Mouse (Mus musculus) thymus, adult 2 months (tissue): Measurements from ENCODE around the gene Clpx.

ENCODE experiments used
- CTCF ChIP-seq: fragments of 200-500 bp; IDR thresholded peaks from 2 replicates; pipeline ENCODE4 v1.5.1; 2012; ENCODE audit warnings: mild to moderate bottlenecking, control low read depth, low read length, moderate library complexity, borderline replicate concordance; ENCODE audit not compliant: control insufficient read depth, poor library complexity, insufficient read depth; ENCODE audit errors: extremely low read depth
- POLR2A ChIP-seq: fragments of 200-500 bp; IDR thresholded peaks from 2 replicates; pipeline ENCODE4 v1.6.1; 2012; ENCODE audit warnings: mild to moderate bottlenecking, low read length, control low read depth, moderate library complexity; ENCODE audit not compliant: control insufficient read depth, poor library complexity, insufficient read depth; ENCODE audit errors: extremely low read depth

DNA sequence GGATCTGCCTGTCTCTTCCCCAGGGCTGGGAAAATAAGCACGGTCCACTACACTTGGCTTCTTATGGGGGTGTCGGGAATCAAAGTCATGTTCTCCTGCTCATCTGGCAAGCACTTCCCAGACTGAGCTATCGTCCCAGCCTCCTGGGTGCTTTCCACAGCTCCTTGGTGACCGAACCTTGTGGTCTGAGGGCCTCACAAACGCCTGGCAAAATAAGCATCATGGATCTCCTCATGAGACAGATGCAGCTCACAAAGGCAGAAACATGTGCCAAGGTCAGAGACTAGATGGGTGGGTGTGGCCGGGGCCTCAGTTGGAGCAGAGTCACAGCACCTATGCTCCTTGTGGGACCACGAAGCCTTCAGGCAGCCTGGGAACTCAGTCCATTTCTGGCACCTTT is 34.7 kb upstream of the Clpx start:
- TF ChIP-seq POLR2A, result no peak
- TF ChIP-seq CTCF, result no peak
